Comparison of ENCODE assay signal across 24 mouse cellular contexts in genomic region chr8:104070949-104071348, GRCm38 (mm10). TPM values are rescaled to one million over a fixed set of nuclear protein-coding genes. Genes with fewer than 3 reads are reported as not detected.
"Had no signal": no experiment of that assay in that cellular context is flagged by ENCODE, and none has a peak within 500 bp of the region (broad histone marks: within the 10 kb centered on the region; RNA-seq: fewer than 3 reads in every experiment).

No protein-coding gene starts in this region.

- H3K9ac ChIP-seq: kidney, embryonic 15.5 days; limb, embryonic 12.5 days; limb, embryonic 15.5 days; liver, embryonic 14.5 days; liver, postnatal 0 days; lung, embryonic 15.5 days; midbrain, embryonic 12.5 days; midbrain, embryonic 15.5 days; neural tube, embryonic 13.5 days had no signal

- H3K36me3 ChIP-seq: kidney, embryonic 15.5 days; limb, embryonic 12.5 days; limb, embryonic 15.5 days; lung, embryonic 15.5 days; midbrain, embryonic 12.5 days; midbrain, embryonic 15.5 days; neural tube, embryonic 13.5 days had no signal

- H3K4me1 ChIP-seq: kidney, embryonic 15.5 days; midbrain, embryonic 12.5 days; midbrain, embryonic 15.5 days; neural tube, embryonic 13.5 days had no signal

- DNase-seq: kidney, adult 8-10 months; kidney, postnatal 14 days; kidney, postnatal 4 days; left cerebral cortex, postnatal 4 days; liver, postnatal 0 days; lung, postnatal 10 days; lung, postnatal 4 days; retina, postnatal 1 day; thymus, postnatal 25 days had no signal

- ATAC-seq: intestine, postnatal 0 days; liver, postnatal 0 days; midbrain, embryonic 15.5 days had no signal

- H3K4me2 ChIP-seq: kidney, embryonic 15.5 days; limb, embryonic 12.5 days; limb, embryonic 15.5 days; liver, embryonic 11.5 days; lung, embryonic 15.5 days; midbrain, embryonic 12.5 days; midbrain, embryonic 15.5 days; neural tube, embryonic 13.5 days had no signal

- H3K9me3 ChIP-seq: kidney, embryonic 15.5 days; limb, embryonic 12.5 days; limb, embryonic 15.5 days; lung, embryonic 15.5 days; midbrain, embryonic 12.5 days; midbrain, embryonic 15.5 days; neural tube, embryonic 13.5 days had no signal

- H3K27me3 ChIP-seq: kidney, embryonic 15.5 days; limb, embryonic 12.5 days; limb, embryonic 15.5 days; lung, embryonic 15.5 days; midbrain, embryonic 12.5 days; midbrain, embryonic 15.5 days; neural tube, embryonic 13.5 days had no signal

- H3K4me3 ChIP-seq: kidney, embryonic 15.5 days; limb, embryonic 12.5 days; limb, embryonic 15.5 days; lung, embryonic 15.5 days; midbrain, embryonic 12.5 days; midbrain, embryonic 15.5 days; myocyte; neural tube, embryonic 13.5 days had no signal

- H3K27ac ChIP-seq: kidney, embryonic 15.5 days; limb, embryonic 12.5 days; limb, embryonic 15.5 days; liver, embryonic 14.5 days; lung, embryonic 15.5 days; midbrain, embryonic 12.5 days; midbrain, embryonic 15.5 days; neural tube, embryonic 13.5 days had no signal

RNA-seq across cellular contexts. Expression of gene Cdh5, which starts 30.5 kb away (rescaled TPM):
- total RNA-seq: megakaryocyte progenitor cell, adult 5-6 weeks; megakaryocyte-erythroid progenitor cell, adult 5-6 weeks; monocyte, adult 5-6 weeks; neutrophil, adult 5-6 weeks had no signal
